ENCODE assay signal across 24 mouse cellular contexts in genomic region chrX:47315810-47316209, GRCm38 (mm10).
DNase-seq lines count a peak whose midpoint lies in the region; ATAC-seq and TF ChIP-seq lines count a peak whose summit lies in the region.
"Had no signal": no experiment of that assay in that cellular context is flagged by ENCODE, and none has a peak within 500 bp of the region (broad histone marks: within the 10 kb centered on the region; RNA-seq: fewer than 3 reads in every experiment).

No protein-coding gene starts in this region.

- WGBS in forebrain, embryonic 14.5 days = 45% methylated on average over 3 of the region's 3 CpGs
- 47% methylated on average over 3 of the region's 3 CpGs for WGBS in forebrain, postnatal 0 days
- 53% methylated on average over 3 of the region's 3 CpGs for WGBS in lung, embryonic 14.5 days
- WGBS in lung, postnatal 0 days = 46% methylated on average over 3 of the region's 3 CpGs

- H3K9me3 ChIP-seq in forebrain, embryonic 14.5 days (replicated peaks; ENCODE audit: control insufficient read depth, low read length) = no peaks in the 10 kb centered on the region
- no peaks in the 10 kb centered on the region for H3K9me3 ChIP-seq in forebrain, postnatal 0 days (ENCODE audit: low read length)
- H3K9me3 ChIP-seq in lung, embryonic 14.5 days (ENCODE audit: low read depth, low read length) = no peaks in the 10 kb centered on the region
- H3K9me3 ChIP-seq in lung, postnatal 0 days (ENCODE audit: low read length) = no peaks in the 10 kb centered on the region
- H3K9me3 ChIP-seq: embryonic facial prominence, embryonic 15.5 days; forebrain, embryonic 15.5 days; G1E; heart, embryonic 10.5 days; hindbrain, embryonic 10.5 days; neural tube, embryonic 12.5 days had no signal

- H3K27ac ChIP-seq in forebrain, embryonic 14.5 days (ENCODE audit: low read depth, low read length) = no peak overlapping the region
- no peak overlapping the region for H3K27ac ChIP-seq in forebrain, postnatal 0 days (ENCODE audit: low read depth, low read length)
- H3K27ac ChIP-seq in lung, embryonic 14.5 days (ENCODE audit: low read depth) = no peak overlapping the region
- no peak overlapping the region for H3K27ac ChIP-seq in lung, postnatal 0 days (ENCODE audit: low read length)
- H3K27ac ChIP-seq: embryonic facial prominence, embryonic 15.5 days; forebrain, embryonic 15.5 days; heart, embryonic 10.5 days; hindbrain, embryonic 10.5 days; kidney, postnatal 0 days; macrophage; neural tube, embryonic 12.5 days had no signal

- no peak overlapping the region for H3K4me2 ChIP-seq in forebrain, embryonic 14.5 days (ENCODE audit: low read length)
- H3K4me2 ChIP-seq in forebrain, postnatal 0 days (ENCODE audit: low read depth) = no peak overlapping the region
- H3K4me2 ChIP-seq in lung, embryonic 14.5 days = no peak overlapping the region
- no peak overlapping the region for H3K4me2 ChIP-seq in lung, postnatal 0 days (replicated peaks; ENCODE audit: low read depth, low read length)
- H3K4me2 ChIP-seq: embryonic facial prominence, embryonic 15.5 days; forebrain, embryonic 15.5 days; neural tube, embryonic 12.5 days had no signal

- H3K27me3 ChIP-seq in forebrain, embryonic 14.5 days (replicated peaks; ENCODE audit: control insufficient read depth, insufficient read depth, low read length) = no peaks in the 10 kb centered on the region
- no peaks in the 10 kb centered on the region for H3K27me3 ChIP-seq in forebrain, postnatal 0 days (ENCODE audit: insufficient read depth, low read length)
- no peaks in the 10 kb centered on the region for H3K27me3 ChIP-seq in lung, embryonic 14.5 days (ENCODE audit: insufficient read depth, low read length)
- H3K27me3 ChIP-seq in lung, postnatal 0 days (replicated peaks; ENCODE audit: insufficient read depth, low read length) = no peaks in the 10 kb centered on the region
- H3K27me3 ChIP-seq: embryonic facial prominence, embryonic 15.5 days; forebrain, embryonic 15.5 days; neural tube, embryonic 12.5 days had no signal

- TF ChIP-seq EP300 in lung, postnatal 0 days (IDR thresholded peaks at IDR 0.05) = no peak

- ATAC-seq in forebrain, embryonic 14.5 days = no peak
- ATAC-seq in forebrain, postnatal 0 days = no peak
- ATAC-seq in lung, embryonic 14.5 days (ENCODE audit: insufficient read depth) = no peak
- ATAC-seq in lung, postnatal 0 days = no peak
- ATAC-seq: CD4-positive, CD25-positive, alpha-beta regulatory T cell, adult 4 months; forebrain, embryonic 15.5 days; inflammation-experienced regulatory T-cells, adult 6 months; liver, postnatal 0 days had no signal

- no peaks in the 10 kb centered on the region for H3K36me3 ChIP-seq in forebrain, embryonic 14.5 days (ENCODE audit: control insufficient read depth, insufficient read depth, low read length)
- no peaks in the 10 kb centered on the region for H3K36me3 ChIP-seq in forebrain, postnatal 0 days (ENCODE audit: insufficient read depth)
- no peaks in the 10 kb centered on the region for H3K36me3 ChIP-seq in lung, embryonic 14.5 days (ENCODE audit: insufficient read depth)
- no peaks in the 10 kb centered on the region for H3K36me3 ChIP-seq in lung, postnatal 0 days (ENCODE audit: insufficient read depth, low read length)
- H3K36me3 ChIP-seq: embryonic facial prominence, embryonic 15.5 days; forebrain, embryonic 15.5 days; G1E; heart, embryonic 10.5 days; hindbrain, embryonic 10.5 days; neural tube, embryonic 12.5 days had no signal

- TF ChIP-seq CTCF in forebrain, postnatal 0 days (IDR thresholded peaks at IDR 0.05; ENCODE audit: low read depth) = no peak
- TF ChIP-seq CTCF in lung, embryonic 14.5 days (IDR thresholded peaks at IDR 0.05; ENCODE audit: low read depth) = no peak
- TF ChIP-seq CTCF in lung, postnatal 0 days (IDR thresholded peaks at IDR 0.05) = no peak

- no peak overlapping the region for H3K9ac ChIP-seq in forebrain, embryonic 14.5 days (ENCODE audit: low read length)
- no peak overlapping the region for H3K9ac ChIP-seq in forebrain, postnatal 0 days
- H3K9ac ChIP-seq in lung, embryonic 14.5 days = no peak overlapping the region
- H3K9ac ChIP-seq in lung, postnatal 0 days (replicated peaks; ENCODE audit: low read depth) = no peak overlapping the region
- H3K9ac ChIP-seq: embryonic facial prominence, embryonic 15.5 days; forebrain, embryonic 15.5 days; liver, postnatal 0 days; neural tube, embryonic 12.5 days had no signal

- no peak overlapping the region for H3K4me3 ChIP-seq in forebrain, embryonic 14.5 days (ENCODE audit: low read depth, low read length)
- H3K4me3 ChIP-seq in forebrain, postnatal 0 days (ENCODE audit: low read depth, low read length) = no peak overlapping the region
- no peak overlapping the region for H3K4me3 ChIP-seq in lung, embryonic 14.5 days (ENCODE audit: low read depth, low read length)
- H3K4me3 ChIP-seq in lung, postnatal 0 days (ENCODE audit: low read depth, low read length) = no peak overlapping the region
- H3K4me3 ChIP-seq: embryonic facial prominence, embryonic 15.5 days; forebrain, embryonic 15.5 days; heart, embryonic 10.5 days; hindbrain, embryonic 10.5 days; neural tube, embryonic 12.5 days had no signal

- peak; percentile 19 for DNase-seq in forebrain, embryonic 14.5 days (ENCODE audit: low spot score)
- no peak for DNase-seq in forebrain, postnatal 0 days
- DNase-seq in lung, embryonic 14.5 days = peak; percentile 61
- no peak for DNase-seq in lung, postnatal 0 days (ENCODE audit: low spot score)
- DNase-seq in ES-CJ7 (ENCODE audit: low read depth, low spot score) (peak; percentile 18), R1 (ENCODE audit: low read depth, low spot score) (peak; percentile 30)
- no peak for DNase-seq in adrenal gland, adult 2 months
- DNase-seq: adrenal gland, postnatal 36 days; cerebellum, adult 18-20 months; cerebellum, postnatal 36 days; gastrocnemius, postnatal 10 days; kidney, adult 18-20 months; liver, postnatal 0 days; right cerebral cortex, postnatal 14 days had no signal

- H3K4me1 ChIP-seq in forebrain, embryonic 14.5 days (ENCODE audit: control insufficient read depth, insufficient read depth, low read length) = no peaks in the 10 kb centered on the region
- H3K4me1 ChIP-seq in forebrain, postnatal 0 days (ENCODE audit: insufficient read depth) = no peaks in the 10 kb centered on the region
- H3K4me1 ChIP-seq in lung, embryonic 14.5 days (ENCODE audit: insufficient read depth) = no peaks in the 10 kb centered on the region
- no peaks in the 10 kb centered on the region for H3K4me1 ChIP-seq in lung, postnatal 0 days (ENCODE audit: insufficient read depth, low read depth, low read length)
- H3K4me1 ChIP-seq: embryonic facial prominence, embryonic 15.5 days; forebrain, embryonic 15.5 days; heart, embryonic 10.5 days; hindbrain, embryonic 10.5 days; neural tube, embryonic 12.5 days had no signal

Comparison
In these comparisons a context has a peak if more than half of its experiments do, and no peak if none do; other contexts are left out.
1. DNase-seq: peak in forebrain, embryonic 14.5 days (single experiment), lung, embryonic 14.5 days (single experiment), ES-CJ7 (single experiment) and R1 (single experiment); none in forebrain, postnatal 0 days (single experiment), lung, postnatal 0 days (single experiment) and adrenal gland, adult 2 months (single experiment).